Mouse (Mus musculus): Measurements from ENCODE around the gene Spx.

Gene Spx

DNA sequence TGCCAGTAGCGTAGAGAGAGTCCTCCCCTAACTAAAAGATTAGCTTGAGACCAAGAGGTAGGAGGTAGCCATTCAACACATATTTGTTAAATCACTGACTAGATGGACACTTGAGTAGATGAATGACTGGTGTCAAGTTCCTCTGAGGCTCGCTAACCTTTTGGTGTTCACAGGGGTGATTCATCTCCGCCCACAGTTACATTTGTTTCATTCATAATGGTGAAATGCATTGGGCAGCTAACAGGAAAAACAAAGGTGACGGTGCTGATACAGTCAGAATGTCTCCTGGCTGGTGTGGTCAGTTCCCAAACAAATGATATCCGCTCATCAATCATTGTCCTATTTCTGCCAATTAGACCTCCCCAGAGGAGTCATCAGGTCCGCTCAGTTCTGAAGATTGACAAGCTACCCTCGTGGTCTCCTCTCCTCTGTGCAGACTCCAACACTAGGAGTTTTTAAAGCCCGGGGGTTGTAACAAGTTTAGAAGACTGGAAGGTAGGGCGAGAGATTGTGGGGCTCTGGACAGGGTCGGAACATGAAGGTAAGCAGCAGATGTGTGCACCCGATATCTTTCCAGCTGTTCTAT, at the start of gene Spx:
Spx (plus strand) TSS at position 536 of the 586 bp plus-strand sequence.
- no peak for DNase-seq (ENCODE audit: extremely low read depth, low read depth, low spot score)

GRCm38 (mm10) chr6:142365742-142366472, 47.3 kb upstream of the Spx start:
- peak; percentile 26 for DNase-seq (ENCODE audit: extremely low read depth, low read depth, low spot score)

- DNase-seq (ENCODE audit: extremely low read depth, low read depth, low spot score) = no peak
Measured at GRCm38 (mm10) chr6:142366473-142367018, 46.7 kb upstream of the Spx start.

- DNase-seq (ENCODE audit: extremely low read depth, low read depth, low spot score) = no peak
Measured at GRCm38 (mm10) chr6:142367565-142367964, 45.7 kb upstream of the Spx start.

DNA sequence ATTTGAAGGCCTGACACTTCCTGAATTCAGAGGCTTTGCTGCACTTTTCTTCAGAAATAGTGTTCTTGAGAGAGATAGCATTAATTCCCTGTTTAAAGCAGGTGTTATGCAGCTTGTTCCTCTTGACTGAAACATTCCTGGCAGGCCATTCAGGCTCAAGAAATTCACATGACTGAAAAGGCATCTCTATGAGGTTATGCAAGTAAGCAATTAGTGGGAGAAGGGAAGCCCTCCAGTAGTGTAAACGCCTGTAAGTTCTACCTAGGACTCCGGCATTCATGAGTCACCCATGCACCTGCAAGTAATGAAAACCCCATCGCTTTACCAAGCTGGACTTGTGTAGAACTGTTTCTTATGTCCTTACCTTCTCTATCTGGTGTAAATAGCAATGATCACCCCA, 43.7 kb upstream of the Spx start:
- no peak for DNase-seq (ENCODE audit: extremely low read depth, low read depth, low spot score)

- no peak for DNase-seq (ENCODE audit: extremely low read depth, low read depth, low spot score)
Measured at GRCm38 (mm10) chr6:142377081-142377480, 36.2 kb upstream of the Spx start.

DNA sequence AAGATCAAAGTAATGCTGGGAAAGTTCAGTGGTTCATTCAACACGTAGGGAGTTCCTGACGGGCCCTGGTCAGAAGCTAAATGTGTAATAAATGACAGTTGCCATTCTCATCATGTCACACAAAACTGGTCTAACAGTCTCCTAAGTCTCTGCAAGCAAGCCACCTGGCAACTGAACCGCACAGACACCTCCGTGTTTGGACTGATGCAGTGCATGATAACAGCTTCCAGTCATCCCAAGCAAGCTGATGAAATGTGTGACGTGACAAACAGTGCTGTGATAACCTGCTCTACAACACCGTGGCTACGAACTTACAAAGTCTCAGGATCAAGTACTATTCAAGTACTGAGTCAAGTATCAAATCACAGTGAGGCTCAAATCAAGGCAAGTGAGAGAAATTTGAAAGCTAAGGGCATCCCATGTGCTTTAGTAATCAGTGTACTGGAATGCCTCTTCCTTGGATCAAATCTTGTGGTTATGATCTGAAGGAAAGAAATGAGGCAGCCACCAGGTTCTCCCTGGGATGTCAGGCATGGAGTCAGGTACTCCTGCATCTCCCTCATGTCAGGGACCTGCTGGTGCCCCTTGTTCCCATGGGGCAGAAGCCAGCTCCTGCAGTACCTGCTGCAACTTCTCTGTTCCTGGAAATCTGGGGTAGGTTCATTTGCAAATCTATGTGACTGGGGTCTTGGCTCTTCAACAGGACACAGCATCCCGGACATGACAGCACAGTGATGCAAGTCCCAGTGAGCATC, 34.5 kb upstream of the Spx start:
- DNase-seq (ENCODE audit: extremely low read depth, low read depth, low spot score) = peak; percentile 50

- DNase-seq (ENCODE audit: extremely low read depth, low read depth, low spot score) = no peak
Measured at GRCm38 (mm10) chr6:142379961-142380360, 33.3 kb upstream of the Spx start.

DNA sequence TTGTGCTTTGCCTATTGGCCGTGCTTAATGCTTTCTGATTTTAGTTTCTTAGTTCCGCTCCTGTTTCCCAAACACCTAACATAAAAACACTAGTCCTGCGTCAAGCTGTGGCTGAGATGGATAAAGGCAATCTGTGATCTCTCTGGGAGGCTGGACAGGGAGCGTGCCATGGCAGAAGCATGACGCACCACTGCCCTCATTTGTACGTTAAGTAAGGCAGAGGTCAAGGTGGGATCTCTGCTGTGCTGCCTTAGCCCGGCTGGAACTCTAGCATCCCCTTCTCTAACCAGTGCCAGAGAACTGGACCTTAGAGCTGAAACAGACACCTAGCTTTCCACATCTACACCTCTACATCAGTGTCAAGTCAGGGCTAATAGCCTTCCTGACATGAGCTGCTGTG, 31.6 kb upstream of the Spx start:
- DNase-seq (ENCODE audit: extremely low read depth, low read depth, low spot score) = no peak

DNA sequence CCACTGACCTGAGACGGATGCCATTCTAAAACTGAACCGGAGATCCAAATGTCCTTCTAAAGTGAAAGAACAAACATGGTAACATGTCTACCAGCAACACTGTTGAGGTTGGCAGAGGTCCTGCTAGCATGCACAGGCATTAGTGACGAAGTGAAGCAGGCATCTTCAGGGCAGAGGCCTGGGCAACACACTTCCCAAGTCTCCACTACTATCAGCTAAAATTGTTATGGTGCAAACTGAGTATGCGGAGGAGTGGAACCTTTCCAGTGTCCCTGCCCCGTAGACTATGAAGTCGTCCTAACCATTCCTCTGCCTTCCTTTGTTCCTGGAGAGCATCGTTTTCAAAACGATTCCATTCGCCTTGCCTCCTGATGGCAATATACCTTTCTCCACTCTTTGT, 28.7 kb upstream of the Spx start:
- no peak for DNase-seq (ENCODE audit: extremely low read depth, low read depth, low spot score)

DNA sequence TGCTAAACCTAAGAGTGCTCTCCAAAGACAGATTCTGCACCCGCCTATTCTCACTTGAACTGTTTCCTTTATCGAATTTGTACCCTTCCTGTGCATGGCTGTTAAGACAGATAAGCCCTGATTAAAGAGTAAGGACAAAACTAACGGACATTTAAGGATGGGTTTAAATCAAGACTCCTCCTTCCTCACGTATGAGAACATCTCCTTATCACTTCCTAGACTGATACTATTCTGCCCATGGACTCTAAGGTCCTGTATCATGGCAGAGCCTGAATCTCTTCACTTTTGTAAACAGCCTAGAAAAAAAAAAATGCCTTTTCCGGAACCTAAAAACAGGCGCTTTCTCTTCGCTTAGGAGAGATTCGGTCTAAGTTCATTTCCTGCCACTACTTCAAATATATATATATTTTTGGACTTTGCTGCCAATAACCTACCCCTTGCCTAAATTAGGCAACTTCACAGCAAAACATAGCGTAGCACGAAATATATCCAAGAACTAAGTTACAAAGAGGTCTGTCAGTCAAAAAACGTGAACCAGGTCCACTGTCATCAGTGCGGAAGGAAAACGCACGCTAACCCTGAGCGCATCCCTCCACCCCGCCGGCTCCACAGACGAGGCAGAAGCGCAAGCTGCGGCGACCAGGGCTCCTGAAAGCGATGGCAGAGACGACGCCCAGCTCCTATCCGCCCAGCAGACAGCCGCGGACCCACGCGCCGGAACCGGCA, 26.8 kb upstream of the Spx start:
- DNase-seq (ENCODE audit: extremely low read depth, low read depth, low spot score) = no peak

DNA sequence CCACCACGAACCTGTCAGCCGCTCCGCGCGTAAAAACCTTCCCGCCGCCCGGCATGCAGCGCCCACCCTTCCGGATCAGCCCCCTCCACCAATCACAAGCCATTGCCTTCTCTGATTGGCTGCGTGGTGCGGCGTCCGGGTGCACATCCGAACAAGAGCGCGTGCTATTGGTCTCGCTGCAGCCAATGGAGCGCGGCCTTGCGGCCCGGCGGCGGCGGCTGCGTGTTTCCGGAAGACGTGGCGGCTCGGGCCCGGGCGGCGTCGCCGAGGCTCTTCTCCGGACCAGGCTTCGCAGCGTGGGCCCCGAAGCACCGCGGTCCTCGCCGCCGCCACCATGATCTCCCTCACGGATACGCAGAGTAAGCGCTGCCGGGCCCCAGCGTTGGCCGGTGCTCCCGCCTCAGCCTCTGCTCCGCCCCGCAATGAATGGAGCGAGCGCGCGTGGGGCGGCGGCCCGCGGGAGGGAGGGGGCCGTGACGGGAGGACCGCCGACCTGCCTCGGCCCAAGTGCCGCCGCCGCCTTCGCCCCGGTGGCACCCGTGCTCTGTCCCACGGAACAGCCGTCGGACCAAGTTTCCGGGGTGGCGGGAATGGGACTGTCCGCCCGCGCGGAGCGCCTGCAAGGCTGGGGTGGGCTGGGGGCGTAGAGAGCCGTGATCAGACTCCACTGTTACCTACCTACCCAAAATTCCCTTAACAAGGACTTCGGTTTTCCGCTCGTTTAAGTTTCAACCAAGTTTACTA, 26.1 kb upstream of the Spx start, which contains the start of the genes Recql and Golt1b:
Recql (minus strand) TSS at position 77 of the 744 bp plus-strand sequence.
Golt1b (plus strand) TSS at position 211 of the 744 bp plus-strand sequence.
- peak; percentile 56 for DNase-seq (ENCODE audit: extremely low read depth, low read depth, low spot score)

DNA sequence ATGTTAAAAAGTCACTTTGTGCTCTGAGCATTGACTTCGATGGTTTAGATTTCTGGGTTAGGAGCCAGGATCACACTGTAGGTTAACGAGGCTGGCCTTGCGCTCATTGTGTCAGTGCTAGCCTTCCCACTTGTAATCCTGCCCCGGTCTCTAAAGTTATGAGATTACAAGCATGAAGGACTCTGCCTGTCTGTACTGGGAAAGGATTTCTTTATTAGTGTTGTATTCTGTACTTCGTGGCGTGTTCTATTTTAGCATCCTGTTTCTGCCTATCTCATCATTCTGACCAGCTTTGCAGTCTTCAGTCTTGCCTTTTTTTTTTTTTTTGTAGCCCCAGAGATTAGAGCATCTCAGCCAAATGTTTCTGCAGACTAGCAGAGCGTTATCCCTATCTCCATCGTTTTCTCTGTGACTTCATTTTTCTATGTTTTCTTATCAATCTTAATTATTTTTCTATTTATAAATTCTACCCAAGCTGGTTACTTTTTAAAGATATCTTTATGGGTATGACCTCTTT, 25.4 kb upstream of the Spx start:
- no peak for DNase-seq (ENCODE audit: extremely low read depth, low read depth, low spot score)

DNA sequence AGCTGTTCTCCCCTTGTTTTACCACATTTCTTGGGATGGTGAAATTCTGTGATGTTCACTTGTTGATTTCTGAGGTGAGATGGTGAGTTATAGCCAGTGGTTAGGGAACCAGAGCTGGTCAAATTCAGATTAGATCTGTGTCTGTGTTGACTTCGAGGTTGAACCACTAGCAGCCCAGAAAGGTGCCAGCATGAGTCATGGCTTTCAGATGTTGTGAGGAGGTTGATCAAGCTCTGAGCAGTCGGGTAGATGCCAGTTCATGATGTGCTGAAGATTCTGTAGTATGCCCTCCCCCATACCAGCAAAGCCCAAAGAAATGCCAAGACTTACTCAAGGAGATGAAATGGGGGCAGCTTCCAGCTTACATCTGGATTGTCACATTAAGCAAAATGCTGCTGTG, 24.1 kb upstream of the Spx start:
- no peak for DNase-seq (ENCODE audit: extremely low read depth, low read depth, low spot score)

GRCm38 (mm10) chr6:142392312-142392711, 20.9 kb upstream of the Spx start:
- DNase-seq (ENCODE audit: extremely low read depth, low read depth, low spot score) = no peak

GRCm38 (mm10) chr6:142394669-142395068, 18.6 kb upstream of the Spx start:
- DNase-seq (ENCODE audit: extremely low read depth, low read depth, low spot score) = peak; percentile 56

GRCm38 (mm10) chr6:142395756-142396155, 17.5 kb upstream of the Spx start:
- DNase-seq (ENCODE audit: extremely low read depth, low read depth, low spot score) = no peak

GRCm38 (mm10) chr6:142411140-142411539, 2.1 kb upstream of the Spx start:
- DNase-seq (ENCODE audit: extremely low read depth, low read depth, low spot score) = no peak

DNA sequence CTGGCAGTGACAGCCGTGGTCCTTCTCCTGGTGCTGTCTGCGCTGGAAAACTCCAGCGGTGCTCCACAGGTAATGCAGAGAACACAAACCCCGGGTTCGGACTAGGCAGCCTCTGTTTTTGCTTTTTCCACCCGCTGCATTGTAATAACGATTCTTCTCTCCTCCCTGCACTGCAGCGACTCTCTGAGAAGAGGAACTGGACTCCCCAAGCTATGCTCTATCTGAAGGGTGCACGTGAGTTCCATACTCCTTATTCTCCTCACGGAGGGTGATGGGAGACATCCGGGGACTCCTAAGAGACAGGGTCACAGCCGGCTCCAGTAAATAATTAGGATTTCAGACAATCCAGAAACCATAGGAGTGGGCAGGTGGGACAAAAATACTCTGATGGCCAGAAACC, 604 bp downstream of the Spx start:
- no peak for DNase-seq (ENCODE audit: extremely low read depth, low read depth, low spot score)

DNA sequence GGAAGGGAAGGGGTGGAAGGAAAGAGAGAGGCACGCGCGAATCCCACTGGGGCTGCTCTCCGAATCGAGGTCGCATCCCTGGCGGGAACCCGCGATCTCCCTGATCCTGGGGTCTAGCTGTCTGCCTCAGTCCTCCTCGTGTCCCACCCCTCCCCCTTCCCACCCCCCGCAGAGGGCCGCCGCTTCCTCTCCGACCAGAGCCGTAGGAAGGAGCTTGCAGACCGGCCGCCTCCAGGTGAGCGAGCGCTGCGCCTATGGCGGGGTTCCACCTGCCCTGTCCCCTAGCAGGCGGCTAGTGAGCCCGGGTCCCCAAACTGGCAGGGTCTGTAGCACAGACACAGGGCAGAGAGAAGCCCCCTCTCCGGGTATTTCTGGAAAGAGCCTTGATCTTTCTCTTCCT, 1.4 kb downstream of the Spx start:
- DNase-seq (ENCODE audit: extremely low read depth, low read depth, low spot score) = no peak
